Mouse (Mus musculus) c-Kit-positive CD71-positive TER-119-negative erythroid progenitor cells, embryonic 14.5 days (primary cell): Measurements from ENCODE around the gene Celf2.

Experiments
- DNase-seq: peaks from one replicate; pipeline ENCODE4 v3.0.0-alpha.2; 2013; ENCODE audit warnings: low read depth

The Celf2 gene

GRCm38 (mm10) chr2:7207691-7208504 lies 301.5 kb downstream of the Celf2 start:
- no peak for DNase-seq

GRCm38 (mm10) chr2:7193413-7193812 lies 315.9 kb downstream of the Celf2 start:
- DNase-seq: no peak

DNA sequence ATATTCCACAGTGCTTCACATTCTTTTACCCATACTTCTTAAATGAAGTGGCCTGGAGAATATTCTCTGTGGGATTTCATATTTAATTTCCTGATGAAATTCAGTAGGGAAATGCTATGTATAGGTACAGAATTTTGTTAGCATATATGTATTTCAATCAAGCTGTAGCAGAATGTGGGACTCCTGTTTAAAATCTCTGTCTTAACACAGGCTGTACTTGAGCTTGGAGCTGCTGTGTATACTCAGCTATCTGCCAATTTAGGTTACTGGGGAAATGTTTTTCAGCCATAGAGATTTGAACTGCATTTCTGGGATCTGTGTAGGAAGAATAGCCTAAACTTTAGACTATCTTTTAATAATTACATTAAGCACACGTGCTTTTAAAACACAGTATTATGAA lies 330.2 kb downstream of the Celf2 start:
- no peak for DNase-seq

- no peak for DNase-seq
Measured at GRCm38 (mm10) chr2:7173271-7174064, 335.9 kb downstream of the Celf2 start.

DNA sequence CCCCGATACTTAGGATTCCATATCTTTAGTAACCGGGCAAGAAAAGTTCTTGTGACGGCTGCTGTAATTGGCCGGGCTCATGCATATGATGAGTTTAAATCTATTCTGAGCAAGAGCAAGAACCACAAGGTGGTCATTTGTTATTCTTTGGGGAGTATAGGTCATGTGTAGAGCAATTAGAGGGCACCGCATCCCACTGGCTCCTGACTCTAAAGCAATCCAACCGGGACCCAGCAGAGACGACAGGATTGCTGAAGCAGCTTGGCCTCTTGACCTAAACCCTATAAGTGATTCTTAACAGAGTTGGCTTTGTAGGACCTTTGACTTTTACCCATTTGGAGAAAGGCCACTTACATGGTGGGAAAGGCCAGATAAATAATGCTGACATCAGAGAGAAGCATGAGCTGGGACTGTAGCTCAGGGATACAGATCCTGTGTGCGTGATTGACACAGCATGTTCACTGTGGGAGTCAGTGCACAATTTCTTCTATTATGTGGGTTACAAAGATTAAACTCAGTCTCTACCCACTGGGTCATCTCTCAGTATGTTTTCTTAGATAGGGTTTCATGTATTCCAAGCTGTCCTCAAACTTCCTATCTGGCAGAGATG lies 338.2 kb downstream of the Celf2 start:
- DNase-seq: no peak

DNA sequence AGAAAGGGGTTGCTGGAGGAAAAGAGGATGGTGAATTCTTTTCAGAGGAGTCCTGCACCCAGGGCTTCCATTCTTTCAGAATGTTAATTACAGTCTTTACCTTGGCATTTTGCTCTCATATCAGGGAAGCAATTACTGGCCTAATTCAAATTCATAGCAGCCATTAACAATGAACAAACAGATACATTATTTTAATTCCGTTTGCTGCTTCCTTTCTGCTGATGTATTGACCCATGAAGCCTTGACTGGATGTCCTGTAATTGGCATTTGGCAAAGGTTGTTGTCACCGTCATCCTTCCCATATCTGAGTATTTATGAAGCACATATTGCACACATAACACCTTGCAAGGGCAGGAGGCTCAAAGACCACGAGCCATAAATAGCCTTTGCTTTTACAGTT lies 343.6 kb downstream of the Celf2 start:
- DNase-seq: no peak

GRCm38 (mm10) chr2:7160108-7160507 lies 349.3 kb downstream of the Celf2 start:
- DNase-seq: no peak

GRCm38 (mm10) chr2:7147303-7147702 lies 362.1 kb downstream of the Celf2 start:
- DNase-seq: no peak

DNA sequence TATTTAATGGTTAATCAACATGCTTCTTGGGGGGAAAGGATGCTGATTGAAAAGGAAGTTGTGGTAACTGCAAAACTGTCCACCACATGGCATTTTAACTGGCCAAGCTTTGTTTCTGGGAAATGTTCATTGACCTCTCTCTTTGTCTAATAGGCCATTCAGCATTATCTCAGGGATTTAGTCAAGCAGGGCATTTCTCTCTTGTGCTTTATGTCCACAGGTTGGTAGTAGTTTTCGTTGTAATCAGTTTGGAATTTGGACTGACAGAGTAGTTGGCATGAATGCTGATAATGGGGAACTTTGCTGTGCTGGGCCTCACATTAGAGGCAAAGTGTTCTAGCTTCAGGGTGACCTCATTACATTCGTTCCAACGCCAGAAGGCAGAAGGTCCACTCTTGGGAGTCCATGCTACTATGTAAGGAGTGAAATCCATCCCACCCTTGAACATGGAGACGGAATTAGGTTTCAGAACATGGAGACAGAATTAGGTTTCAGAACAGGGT lies 363.8 kb downstream of the Celf2 start:
- DNase-seq: no peak

DNA sequence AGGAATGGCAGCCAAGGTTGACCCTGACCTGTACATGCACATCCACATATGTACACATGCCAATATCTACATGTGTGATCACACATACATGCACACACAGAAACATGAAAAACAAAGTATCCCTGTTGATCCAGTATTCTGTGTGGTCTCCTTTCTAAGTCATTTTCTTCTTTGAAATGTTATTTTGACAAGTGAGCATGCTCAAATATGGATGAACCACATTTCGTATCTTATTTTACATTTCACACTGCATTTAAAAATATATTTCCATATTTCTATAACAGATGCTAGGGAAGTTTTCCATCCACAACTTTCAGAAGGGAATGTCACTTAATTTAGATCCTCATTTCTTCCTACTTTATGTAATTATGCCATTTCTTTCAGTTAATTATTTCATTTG lies 364.5 kb downstream of the Celf2 start:
- DNase-seq: no peak

- no peak for DNase-seq
Measured at GRCm38 (mm10) chr2:7123366-7123765, 386.0 kb downstream of the Celf2 start.

GRCm38 (mm10) chr2:7115801-7116200 lies 393.6 kb downstream of the Celf2 start:
- no peak for DNase-seq

- no peak for DNase-seq
Measured at GRCm38 (mm10) chr2:7115161-7115560, 394.2 kb downstream of the Celf2 start.

DNA sequence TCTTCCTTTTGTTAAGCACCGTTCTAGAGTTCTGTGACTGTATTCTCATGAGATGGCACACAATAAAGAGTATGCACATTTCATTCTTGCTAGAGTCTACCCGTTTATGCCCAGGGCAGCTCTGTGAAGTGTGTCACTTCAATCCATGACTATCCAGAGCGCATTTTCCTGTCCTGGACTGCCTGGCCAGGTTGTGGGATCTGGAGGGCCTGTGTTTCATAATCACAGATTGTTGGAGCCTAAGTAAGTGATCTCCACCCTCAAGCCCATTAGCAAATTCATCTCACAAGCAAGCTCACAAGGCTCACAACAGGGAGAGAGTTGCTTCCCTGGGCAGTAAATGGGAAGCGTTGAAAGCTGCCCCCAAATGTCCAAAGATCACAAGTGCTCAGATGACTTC lies 395.6 kb downstream of the Celf2 start:
- DNase-seq: no peak

DNA sequence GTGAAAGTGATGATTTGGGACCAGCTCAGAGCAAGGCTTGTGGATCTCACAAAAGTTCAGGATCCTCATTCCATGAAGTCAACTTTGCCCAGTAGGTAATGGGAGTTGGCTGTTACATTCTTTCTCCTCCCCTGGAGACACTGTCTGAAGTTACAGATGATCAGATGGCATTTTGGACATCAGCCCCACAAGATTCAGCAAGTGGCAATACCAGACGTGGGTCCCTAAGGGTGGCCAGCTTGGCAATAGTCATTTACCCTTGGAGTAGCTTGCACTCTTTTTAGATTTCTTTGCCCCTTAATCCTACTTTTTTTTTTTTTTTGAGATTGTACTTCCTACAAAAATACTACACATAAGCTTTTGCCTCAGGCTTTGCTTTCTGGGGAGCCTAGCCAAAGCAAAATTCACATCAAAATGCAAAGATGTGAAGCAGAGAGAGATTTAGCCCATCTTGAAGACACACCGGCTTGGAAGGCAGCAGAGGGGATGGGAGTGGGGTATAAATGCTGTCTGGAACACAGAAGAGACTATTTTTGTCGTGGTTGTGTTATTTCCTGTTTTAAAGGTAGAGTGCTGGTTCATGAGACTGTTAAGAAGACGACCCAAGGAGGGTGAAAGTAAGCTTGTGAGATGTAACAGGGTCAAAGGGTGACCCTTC lies 397.1 kb downstream of the Celf2 start:
- DNase-seq: no peak

DNA sequence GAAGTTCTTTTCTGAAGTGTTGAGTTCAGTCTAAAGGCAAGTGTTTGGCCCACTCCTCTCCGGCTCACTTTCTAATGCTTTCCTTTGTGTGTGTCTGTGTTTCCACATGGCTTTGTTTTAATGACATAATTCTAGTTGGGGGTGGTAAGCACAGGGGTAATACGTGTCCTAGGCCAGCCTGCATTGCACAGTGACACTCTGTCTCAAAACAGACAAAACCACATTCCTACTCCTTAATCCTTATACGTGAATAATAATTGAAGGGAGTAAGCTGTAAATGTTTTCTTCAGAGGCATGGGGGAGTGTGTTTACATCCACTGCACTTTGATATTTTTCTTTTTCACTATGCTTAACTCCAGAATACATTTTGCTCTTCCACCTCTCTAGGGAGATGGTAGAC lies 415.9 kb downstream of the Celf2 start:
- DNase-seq: no peak

DNA sequence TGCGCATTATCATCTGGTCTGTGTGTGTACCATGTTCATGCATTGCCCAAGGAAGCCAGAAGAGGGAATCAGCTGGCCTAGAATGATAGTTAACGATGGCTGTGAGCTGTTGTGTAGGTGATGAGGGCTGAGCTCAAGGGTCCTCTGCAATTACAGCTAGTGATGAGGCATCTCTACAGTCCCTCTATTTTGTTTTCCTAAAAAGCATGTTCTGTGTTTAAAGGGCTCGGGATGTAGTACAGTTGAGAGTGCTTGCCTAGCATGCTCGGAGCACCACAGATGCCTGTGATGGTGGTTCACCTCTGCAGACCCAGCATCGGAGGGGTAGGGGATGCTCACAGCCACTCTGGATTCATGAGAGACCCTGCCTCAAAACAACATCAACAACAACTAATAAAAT lies 416.7 kb downstream of the Celf2 start:
- DNase-seq: no peak

DNA sequence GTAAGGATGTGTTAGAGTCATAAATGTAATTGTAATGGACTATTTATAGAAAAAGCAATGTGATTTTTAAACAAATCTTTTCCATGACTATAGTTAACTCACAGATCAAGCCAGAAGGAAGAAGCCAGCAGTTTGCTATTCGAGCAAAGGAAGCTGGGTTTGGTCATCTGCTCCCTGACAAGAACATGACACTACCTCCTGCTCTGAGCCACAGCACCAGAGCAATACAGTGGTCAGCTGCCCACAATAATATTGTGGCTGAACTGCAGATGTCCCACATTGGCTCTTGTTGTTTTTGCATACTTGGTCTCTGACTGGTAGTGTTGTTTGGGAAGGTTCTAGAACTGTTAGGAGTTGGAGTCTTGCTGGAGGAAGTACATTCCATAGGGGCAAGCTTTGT lies 418.9 kb downstream of the Celf2 start:
- DNase-seq: no peak

- DNase-seq: no peak
Measured at GRCm38 (mm10) chr2:7089069-7089834, 420.1 kb downstream of the Celf2 start.

DNA sequence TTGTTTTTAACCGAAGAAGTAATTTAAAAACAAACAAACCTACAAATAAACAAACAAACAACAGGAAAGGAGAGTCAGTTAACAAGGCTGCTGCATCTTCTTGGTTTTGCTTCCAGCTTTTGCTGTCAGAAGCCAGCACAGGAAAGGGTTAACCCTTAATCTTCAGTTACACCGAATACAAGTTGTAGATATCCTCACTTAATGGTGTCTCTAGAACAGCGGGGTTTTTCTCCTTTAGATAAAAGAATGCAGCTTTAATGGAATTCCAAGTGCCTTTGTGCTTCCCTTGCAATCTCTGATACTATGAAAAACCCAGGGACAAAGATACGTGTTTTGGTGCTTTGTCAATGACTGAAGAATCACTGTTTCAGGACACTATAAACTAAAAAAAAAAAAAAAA lies 420.8 kb downstream of the Celf2 start:
- DNase-seq: no peak

DNA sequence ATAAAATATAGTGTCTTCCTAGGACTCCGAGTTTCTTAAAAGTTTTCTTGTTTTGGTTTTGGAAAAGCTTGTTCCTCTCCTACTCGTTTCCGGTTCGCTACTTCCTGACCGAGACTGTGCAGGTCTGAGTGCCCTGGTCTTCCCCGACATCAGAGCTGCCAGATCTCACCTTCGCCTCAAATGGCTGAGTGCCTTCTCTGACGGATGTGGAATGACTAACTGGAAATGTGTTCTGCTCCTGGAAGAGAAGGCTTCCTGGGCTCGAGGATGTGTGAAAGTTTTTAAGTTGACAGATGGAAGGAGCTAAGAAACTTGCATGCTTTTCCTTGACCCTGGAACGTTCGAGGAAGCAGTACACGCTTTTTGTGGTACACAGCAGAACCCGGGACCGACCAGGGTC lies 421.9 kb downstream of the Celf2 start:
- DNase-seq: no peak
